Mouse (Mus musculus) right cerebral cortex, postnatal 10 days (tissue): ENCODE data around the gene Gm20388.

ENCODE experiments used
- DNase-seq, 2 experiments: peaks; one replicate each; pipeline ENCODE4 v3.0.0; 2021; ENCODE audit warnings: low spot score in 2 of 2

Gene Gm20388

GRCm38 (mm10) chr8:120435781-120436180, 525.1 kb downstream of the Gm20388 start:
- DNase-seq, result no peak

DNA sequence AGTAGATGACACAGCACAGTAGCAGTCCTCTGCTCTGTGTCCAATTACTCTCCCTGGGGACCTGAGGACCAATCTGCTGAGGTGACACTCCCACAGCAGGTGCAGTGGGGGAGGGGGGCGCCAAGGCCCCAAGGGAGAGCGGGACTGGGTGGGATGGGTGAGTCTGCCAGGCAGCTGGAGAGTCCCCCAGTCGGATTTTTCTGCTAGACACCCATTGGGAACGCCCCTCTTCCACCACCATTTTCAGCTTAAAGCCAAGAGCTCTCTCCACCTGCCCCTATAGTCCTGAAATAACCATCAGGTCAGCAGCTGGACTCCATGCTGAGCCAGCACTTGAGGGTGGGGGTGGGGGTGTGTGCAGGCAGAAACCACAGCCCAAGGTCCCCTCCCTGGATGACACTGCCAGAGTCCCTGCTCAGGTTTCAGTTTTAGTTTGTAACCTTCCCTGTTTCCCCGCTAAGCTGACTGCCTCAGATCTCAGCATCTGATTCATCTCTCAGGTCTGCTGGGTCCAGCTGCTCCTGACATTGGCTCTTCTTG, 525.9 kb downstream of the Gm20388 start:
- DNase-seq, result no peak

DNA sequence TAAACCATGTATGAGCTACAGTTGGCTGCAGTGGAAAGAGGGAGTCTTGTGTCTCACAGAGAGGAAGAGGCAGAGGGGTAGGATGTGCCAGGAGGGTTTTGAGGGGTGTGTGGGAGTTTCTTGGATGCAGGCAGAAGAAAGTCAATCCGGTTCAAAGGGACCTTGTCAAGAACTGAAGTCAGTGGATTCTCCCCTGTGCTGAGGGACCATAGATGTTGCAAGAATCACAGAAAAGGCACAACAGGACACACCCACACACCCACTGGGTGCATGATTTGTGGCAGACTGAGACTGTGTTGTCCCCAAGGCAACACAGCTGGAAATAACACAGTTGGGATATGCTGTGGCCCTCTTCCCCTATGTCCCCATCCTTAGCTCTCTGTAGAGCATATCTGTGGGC, 526.6 kb downstream of the Gm20388 start:
- no peak for DNase-seq

DNA sequence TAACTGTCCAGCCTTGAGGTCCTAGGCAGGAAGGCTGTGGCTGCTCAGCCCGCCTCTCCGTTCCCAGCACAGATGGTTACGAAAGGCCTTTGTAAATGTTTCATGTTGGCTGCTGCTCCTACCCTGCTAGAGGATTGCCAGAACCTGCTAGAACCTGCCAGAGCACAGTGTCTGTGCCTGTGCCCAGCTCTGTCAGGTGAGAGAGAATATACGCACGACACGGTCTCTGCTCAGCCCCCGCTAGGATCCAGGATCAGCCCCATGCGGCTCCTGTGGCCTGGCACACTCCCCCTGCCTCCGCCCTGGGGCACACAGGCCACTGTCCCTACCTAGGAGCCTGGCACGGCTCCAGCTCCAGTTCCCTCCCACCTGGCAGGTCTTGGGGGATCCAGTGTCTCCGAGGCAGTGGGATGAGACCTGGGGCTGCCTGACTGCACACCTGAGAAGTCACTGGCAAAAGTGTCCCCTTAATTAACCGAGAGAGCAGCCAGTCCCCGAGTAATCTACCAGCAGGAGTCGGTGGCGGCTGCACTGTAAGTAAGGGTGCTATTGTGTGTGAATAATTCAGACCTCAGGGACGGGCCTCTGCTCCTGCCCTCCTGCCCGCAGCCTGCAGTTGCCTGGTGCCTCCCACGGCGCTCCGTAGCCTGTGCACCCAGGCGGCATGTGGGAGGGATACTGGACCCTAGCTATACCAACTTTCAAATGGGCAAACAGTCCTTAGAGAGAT, 527.2 kb downstream of the Gm20388 start:
- DNase-seq, result peak in 1 of 2 experiments; percentile 55

- DNase-seq, result peak in 1 of 2 experiments; percentile 67
These were observed 528.7 kb downstream of the Gm20388 start for GRCm38 (mm10) chr8:120439309-120439708.

GRCm38 (mm10) chr8:120440739-120441138, 530.1 kb downstream of the Gm20388 start:
- peak; percentile 62 to 75 for DNase-seq

DNA sequence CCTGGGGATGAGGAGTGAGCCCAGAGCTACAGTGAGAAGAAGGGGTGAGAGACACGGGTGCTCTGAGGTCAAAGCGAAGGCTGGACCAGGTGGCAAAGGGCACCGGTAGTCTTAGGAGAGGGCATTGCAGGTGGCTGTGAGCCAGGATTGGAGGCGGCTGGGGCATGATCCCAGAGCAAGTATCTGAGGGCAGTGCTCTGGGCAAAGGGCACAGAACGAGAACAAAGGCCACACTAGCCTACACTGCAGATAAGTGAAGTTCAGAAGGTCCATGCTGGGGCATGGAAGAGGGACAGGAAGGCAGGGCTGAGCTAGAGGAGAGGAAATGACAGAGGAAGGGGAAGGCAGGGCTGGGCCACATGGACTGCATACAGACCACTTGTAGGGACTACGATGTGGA, 531.0 kb downstream of the Gm20388 start:
- DNase-seq, result no peak

DNA sequence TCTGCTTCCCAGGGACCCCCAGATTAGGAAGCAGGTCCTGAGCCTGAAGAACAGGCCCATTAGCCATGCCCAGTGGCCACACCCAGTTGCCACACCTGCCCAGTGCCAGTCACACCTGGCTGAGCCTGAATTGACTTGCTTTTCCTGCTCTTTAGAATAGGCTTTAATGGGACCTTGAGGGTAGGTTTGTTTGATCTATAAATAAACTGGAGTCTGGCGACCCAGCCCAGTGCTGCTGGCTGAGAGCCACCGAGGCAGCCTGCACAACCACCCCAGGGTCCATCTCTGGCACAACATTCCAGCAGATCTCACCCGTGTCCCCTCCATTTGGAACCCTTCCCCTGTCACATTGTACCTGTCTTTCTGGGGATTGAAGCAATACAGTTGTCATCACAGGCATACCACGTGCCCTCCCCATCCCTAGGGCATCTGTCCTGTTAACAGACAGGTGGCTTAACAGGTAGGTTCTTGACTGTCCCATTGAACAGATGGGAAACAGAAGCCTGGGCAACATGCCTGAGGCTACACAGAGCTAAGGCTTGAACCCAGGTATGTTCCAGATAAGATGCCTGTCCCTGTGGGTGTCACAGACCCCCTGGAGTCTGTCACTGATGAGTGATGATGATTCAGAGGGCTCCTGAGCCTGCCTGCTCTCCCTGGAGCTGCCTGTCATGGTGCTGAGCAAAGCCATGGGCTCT, 531.8 kb downstream of the Gm20388 start:
- no peak for DNase-seq

DNA sequence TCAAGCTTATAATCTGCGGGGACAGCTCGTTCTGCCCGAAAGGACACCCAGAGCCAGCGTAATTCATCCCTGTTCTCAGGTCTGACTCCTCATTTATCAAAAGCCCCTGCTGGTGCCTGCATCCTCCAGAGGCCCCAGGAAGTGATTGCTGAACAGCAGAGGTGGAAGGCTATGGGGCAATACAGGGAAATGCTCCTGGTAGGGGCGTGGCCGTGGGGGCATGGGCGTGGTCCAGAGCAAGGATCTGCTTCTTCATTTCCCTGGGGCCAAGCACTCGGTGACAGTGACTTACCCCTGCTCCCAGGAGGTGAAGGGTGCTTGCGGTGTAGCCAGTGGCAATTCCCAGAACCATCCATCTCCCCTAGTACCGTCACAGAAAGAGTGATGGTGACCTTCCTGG, 534.6 kb downstream of the Gm20388 start:
- DNase-seq, result no peak

DNA sequence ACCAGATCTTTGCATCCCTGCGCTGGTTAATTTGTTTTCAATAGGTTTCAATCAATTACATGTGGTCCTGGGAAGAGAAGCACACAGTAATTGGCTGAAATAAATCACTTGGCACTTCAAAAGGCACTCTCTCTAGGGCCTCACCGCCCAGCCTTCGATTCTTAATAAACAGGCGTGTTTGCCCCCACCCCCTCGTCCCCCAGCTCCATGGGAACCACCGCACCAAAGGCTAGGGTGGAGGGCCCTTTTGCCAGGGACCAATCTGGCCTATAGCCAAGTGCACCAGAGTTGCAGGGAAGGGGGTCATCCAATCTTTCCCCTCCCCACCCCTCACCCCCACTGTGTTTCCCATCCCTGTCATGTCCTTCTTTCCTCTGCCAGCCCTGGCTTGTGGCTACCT, 537.5 kb downstream of the Gm20388 start:
- DNase-seq, result no peak

DNA sequence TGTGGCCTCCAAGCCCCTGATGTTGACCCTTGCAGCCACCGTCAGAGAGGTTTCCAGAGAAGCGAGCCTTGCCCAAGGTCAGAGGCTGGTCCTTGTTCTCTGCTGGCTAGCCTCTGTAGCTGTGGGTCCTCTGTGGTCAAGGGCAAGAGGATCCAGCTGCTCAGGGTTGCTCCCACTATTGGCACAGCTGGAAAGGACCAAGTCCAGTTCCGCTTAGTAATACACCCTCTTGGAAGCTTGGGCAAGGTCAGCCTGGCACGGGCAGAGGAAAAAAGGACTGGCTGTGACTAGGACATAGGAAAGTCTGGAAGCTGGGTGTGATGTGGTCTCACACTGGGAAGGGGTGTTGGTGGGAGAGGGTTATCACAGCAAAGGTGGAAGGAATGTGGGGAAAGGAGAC, 538.5 kb downstream of the Gm20388 start:
- DNase-seq, result no peak

DNA sequence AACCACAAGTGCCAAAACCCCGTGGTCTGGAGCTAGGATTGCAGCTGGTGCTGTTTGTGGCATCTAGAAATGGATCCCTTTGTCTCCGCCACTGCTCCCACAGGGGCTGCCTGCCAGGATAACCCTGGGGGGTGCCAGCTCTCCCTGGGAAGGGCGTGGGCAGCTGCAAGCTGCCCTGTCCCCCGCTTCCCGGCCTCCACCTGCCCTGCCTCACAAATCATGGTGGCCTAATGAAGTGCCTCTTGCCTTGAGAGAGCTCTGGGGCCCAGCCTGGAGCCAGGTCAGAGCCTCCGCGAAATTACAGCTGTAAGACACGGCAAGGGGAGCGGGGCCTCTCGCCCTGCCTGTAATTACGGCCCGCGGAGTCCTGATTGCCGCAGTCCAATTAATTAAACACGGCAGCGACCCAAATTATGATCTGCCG, 539.0 kb downstream of the Gm20388 start:
- DNase-seq, result peak in 1 of 2 experiments; percentile 73

DNA sequence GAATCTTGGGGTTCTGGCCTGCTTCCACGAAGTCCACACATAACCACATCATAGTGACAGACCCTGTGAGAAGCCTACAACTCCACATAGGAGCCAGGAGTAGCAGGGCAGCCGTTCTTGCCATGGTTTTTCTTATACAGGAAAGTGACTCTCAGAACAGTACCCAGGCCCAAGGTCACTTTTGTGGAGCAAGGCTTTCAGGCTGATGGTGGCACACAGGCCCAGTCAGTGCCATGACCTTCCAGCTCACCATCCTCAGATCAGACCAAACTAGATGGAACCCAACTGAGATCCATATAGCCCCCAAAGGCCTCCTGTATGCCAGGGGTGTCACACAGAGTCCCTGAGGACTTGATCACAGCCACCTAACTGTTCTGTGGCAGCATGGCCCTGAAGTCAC, 541.5 kb downstream of the Gm20388 start:
- DNase-seq, result no peak

- DNase-seq, result no peak
These were observed 543.8 kb downstream of the Gm20388 start for GRCm38 (mm10) chr8:120454404-120454803.

DNA sequence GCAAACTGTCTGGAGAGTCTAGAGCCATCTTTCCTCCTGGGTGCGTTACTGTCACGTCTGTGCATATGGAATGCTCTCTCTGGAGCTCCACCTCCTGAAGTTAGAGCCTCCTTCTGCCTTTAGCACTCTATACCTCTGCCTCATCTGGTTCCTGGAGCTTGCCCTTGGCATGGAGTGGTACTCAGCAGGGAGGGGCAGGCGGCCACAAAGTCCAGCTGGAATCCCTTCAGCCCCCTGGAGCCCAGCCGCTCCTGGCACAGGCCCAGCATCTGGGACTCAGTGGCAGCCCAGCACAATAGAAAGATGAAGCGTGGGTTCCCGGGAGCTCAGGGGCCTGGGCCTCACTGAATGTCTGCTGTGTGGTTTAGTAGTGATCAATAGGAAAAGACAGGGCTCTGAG, 549.7 kb downstream of the Gm20388 start:
- peak; percentile 76 to 84 for DNase-seq

- DNase-seq, result no peak
These were observed 551.5 kb downstream of the Gm20388 start for GRCm38 (mm10) chr8:120462119-120462551.

GRCm38 (mm10) chr8:120462611-120463010, 552.0 kb downstream of the Gm20388 start:
- DNase-seq, result no peak

DNA sequence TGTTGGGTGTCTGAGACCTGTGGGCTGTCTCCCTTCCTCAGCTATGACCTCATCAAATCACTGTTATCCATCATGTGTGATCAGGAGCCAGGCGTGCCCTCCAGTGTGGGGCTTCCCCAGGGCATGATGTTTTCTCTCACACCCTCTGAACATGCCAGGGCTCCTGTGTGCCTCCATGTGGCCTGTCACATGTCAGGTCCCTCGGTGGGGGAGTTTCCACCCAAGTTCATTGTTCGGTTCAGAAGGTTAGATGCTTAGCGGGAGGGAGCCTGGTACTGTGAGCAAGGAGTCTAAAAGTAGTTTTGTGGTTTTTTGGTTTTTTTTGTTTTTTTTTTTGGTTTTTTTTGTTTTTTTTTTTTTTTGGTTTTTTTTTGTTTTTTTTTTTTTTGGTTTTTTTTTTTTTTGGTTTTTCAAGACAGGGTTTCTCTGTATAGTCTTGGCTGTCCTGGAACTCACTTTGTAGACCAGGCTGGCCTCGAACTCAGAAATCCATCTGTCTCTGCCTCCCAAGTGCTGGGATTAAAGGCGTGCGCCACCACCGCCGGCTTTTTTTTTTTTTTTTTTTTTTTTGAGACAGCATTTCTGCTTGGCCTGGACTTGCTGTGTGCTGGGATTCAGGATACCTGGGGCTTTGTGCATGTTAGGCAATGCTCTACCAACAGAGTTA, 553.4 kb downstream of the Gm20388 start:
- no peak for DNase-seq

DNA sequence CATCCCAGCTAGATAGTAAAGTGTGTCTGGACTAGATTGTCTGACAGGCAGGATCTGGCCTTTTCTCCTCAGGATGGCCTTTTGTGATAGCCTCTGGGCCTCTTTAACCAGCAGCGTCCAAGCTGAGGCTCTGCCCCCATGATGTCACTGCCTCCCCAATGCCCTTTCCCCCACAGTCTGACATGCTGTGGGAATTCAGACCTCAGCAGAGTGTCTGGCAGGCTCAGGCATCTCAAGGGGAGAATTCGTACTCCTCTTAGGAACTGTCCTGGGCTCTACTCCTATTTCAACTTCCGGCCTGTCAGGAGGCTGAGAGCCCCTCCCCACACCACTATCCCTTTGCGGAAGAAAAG, 553.9 kb downstream of the Gm20388 start:
- DNase-seq, result no peak

DNA sequence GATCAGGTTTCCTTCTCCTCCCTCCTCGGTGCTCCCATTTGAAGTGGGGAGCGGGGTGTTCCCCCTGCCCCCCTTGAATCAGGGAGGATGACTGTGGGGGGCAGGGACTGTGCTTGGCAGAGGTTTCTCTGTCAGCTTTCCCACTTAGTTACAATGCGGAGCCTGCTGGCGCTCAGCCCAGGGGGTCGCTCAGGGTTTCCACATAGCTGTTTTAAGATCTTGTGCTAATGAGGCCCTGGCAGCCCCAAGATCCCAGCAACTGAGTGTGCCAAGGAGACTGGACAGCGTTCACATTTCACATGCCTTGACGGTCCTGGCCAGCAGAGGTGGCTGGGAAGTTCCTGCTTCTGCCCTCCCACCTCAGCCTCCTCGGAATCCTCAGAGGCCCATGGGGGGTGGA, 555.1 kb downstream of the Gm20388 start:
- peak; percentile 92 to 93 for DNase-seq

- no peak for DNase-seq
These were observed 555.6 kb downstream of the Gm20388 start for GRCm38 (mm10) chr8:120466266-120466665.

- no peak for DNase-seq
These were observed 557.0 kb downstream of the Gm20388 start for GRCm38 (mm10) chr8:120467598-120467997.

DNA sequence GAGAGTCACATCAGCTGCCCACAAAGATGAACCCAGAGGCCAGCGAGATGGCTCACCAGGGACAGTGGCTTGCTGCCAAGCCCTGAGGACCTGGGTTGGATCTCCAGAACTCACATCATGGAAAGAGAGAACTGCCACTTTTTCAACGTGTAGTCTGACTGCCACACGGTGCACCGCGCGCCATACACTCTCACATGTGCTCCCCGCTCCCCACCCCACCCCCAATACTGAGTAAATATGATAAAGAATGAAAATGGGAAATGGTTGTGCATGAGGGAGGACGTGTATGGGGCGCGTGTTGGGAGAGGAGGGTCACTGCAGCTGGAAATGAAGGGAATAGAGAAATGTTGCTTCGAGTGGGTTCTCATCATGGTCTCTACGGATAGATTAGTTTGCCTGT, 559.5 kb downstream of the Gm20388 start:
- no peak for DNase-seq
